Mouse (Mus musculus): ENCODE results near the gene Anxa3.

The Anxa3 gene

DNA sequence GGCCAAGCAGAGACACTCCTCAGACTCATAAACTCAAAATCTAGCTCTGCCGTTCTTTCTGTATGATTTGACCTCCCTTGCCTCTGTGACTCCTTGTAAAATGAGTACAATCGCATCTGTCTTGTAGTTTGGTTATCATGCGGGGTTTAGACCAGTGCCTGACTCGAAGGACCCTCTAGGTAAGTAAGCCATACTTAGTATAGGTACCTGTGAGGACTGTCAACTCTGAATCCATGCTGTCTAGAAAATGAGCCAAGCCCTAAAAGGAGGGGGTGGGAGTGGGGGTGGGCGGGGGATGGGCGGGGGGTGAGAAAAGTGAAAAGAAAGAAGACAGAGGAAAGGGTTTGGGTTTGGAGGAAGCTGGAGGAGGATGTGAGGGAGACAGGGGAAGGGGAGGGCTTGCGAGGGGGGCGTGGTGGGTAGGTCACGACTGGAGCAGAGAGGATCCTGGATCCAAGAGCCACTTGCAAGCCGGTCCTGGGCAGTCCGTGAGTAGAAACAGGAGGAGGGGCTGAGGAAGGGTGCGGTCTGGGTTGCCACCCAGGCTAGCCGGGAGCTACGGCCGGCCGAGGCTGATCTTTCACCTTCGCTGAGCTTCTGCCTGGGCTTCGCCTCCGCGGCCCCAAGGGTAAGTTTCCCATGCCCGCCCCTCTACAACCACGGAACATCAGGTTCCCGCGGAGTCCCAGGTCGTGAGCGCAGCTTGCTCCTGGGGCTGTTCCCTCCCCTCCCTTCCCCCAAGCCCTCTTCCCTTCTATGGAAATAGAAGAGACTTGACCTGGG lies at the start of gene Anxa3:
Gene Anxa3, plus strand, starts transcription at position 404 of the 783 bp plus-strand sequence.
- peak; percentile 77 for DNase-seq

DNA sequence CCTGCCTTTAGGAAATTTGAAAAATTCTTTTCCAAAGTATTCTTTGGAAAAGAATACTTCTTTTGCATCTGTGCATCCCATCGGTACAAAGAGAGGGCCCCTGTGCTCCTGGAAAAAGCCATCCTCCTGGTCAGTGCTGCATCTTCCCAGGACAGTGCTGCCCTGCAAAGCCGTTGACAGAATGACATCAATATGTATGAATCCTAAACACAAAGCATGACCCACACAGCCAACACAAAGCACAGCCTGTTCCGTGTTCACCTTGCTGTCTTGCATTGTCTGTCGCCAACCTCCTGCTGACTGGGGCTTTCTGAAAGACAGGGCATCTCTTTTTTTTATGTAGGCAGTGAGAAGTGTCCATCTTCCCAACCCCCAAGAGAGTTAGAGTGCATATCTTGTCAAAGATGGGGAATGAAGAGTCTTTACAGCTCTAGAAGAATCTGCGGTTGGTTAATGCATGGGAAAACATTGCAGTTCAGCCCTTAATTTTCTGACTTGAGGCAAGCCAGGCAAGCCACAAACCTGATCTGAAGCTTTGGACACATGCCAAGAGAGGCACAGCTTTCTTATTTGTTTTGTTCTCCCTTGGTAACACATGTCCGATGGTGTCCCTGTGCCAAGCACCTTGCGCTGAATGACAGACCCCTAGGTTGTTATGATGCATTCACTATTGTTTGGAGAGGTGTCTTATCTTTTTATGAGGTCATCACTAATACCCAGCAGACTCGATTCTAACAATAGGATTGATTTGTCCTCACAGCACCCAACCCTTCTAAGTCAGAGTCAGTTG lies 45.7 kb upstream of the Anxa3 start:
- DNase-seq = no peak

GRCm38 (mm10) chr5:96757615-96758014 lies 35.5 kb upstream of the Anxa3 start:
- DNase-seq = no peak

DNA sequence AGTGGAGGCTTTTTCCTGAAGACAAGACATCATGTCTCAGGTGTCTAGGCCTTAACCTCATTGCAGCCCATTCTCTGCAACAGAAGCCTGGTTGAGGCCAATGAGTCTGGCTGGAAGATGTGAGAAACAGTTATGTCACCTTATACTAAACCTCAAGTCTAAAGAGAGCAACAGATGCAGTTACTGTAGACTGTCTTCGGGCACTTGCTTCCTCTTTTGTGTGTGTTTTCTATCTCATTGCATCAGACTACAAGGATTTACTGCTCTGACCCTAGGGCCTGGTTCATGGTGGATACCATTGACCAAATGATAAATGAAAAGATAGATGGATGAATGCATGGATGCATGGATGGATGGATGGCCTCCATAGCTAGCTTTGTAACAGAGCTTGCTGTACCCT lies 31.1 kb upstream of the Anxa3 start:
- DNase-seq = no peak

DNA sequence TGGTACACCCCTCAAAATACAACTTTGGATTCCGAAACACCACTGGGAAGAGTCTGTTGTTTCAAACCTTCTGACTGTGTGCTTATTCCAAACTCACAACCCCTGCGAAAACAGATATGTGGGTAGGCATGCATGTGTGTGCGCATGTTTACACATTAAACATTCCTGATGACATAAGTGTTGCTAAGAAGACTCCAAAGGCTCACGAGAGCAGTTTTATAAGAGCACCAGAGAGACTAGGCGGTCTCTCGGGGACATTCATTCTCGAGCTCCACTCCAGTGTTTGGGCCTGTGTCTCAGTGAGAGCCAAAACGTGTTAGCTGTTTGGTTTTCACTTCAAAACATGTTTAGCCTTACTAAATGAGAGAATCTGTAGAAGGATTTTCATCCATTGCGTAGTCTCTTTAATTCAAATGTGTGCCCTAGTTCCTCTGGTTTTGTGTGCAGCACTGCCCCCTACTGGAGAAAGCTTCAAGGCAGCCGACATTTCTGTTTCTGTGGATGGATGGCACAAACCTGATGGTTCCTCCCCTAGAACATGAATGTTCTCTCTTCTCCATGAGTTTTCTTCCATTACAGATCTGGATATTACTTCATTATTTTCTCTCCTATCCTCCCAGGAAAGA lies 24.2 kb upstream of the Anxa3 start:
- peak; percentile 69 for DNase-seq

GRCm38 (mm10) chr5:96783506-96784288 lies 9.4 kb upstream of the Anxa3 start:
- DNase-seq = no peak

DNA sequence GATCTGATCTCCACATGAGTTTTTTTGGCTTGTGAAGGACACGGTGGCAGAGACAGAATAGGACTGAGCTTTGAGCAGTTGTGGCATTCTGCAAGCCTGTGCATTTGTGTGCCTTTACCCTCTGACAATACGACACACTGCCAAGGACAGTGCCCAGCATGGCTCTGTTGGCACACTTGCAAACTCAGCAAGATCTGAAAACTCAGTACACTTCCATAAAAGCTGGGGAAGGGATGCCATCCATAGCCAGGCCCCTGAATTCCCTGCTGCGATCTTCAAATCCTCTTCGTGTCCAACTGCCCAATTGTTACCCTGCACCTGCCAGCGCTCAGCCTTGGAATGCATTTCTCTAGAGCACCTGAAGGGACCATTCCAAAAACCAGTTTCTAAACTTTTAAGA lies 8.0 kb upstream of the Anxa3 start:
- DNase-seq = no peak

- DNase-seq = peak; percentile 63
Measured at GRCm38 (mm10) chr5:96792422-96792821, 717 bp upstream of the Anxa3 start.

DNA sequence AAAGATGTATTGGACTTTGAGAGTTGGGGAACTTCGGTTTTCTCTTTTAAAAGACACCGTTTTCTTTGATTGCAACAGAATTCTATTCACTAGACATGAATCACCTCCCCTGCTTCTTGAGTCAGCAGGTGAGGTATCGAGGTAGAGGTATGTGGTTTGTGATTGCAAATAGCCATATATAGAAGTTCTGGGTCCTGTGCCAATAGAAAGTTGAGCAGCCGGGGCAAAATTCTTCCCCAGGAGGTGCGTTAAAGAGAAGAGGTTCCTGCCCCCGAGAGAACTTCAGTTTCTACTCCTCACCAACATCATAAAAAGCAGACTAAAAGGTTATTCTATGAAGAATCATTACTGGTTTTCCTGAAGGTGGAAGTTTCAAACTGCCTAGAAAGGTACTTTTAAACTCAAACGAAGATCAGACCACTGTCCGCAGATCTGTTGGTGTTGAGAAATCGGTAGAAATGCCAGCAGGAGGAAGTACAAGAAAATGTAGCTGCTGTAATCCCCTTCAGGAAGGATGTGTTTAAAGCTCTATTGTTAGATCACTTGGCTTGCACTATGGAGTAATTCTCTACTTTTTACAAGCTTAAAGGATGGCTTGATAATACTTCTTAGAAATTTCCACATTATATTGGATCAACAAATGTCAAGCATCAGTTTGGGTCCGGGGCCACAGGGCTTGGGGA lies 955 bp downstream of the Anxa3 start:
- no peak for DNase-seq

DNA sequence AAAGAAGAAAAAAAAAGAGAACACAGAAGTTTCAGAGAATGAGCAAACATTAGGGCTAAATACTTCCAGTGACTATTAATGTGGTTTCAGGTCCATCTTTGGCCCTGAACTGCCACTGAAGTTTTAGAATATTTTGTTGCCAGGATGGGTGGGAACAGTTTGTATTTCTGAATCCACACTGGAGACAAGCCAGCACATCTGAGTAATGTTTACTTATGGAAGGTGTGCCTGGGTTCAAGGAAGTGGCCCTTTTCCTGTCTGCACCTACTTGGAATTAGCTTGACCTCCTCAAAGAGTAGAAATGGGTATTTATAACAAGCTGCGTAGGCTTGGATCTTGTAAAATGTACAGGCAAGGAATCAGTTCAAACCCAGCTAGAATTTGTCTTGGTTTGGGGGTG lies 2.6 kb downstream of the Anxa3 start:
- DNase-seq = peak; percentile 63

DNA sequence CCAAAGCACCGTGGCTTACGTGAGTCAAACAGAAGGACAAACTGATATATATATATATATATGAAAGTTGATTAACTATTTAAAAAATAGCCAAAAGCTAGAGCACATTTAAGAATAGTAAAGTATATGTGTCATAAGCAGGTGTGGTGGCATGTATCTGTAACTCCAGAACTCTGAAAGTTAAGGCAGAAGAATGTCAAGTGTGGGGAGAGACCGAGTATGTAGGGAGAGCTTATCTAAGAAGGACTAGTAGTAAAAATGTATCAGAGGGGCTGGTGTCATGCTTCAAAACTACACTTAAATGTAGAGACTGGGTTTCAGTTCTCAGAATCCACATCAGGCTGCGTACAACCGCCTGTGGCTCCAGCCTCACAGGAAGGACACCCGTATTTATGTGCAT lies 4.3 kb downstream of the Anxa3 start:
- DNase-seq = no peak

DNA sequence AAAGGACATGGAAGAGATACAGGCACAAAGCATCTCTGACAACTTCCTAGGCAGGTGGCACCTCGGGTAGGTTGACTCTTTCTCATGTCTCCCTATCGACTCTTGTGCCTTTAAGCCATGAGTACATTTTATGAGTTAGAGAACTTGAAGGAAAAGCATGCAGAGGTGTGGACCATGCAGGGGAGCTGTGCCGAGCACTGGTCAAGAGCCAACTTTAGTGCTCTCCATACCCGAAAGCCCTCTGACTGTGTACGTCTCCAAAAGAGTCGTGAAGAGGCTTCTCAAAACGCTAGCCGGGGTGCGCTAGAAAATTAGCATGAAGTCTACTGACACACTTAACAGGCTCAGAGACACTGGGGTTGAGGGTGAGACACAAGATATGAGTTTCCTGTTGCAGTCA lies 6.0 kb downstream of the Anxa3 start:
- DNase-seq = no peak

DNA sequence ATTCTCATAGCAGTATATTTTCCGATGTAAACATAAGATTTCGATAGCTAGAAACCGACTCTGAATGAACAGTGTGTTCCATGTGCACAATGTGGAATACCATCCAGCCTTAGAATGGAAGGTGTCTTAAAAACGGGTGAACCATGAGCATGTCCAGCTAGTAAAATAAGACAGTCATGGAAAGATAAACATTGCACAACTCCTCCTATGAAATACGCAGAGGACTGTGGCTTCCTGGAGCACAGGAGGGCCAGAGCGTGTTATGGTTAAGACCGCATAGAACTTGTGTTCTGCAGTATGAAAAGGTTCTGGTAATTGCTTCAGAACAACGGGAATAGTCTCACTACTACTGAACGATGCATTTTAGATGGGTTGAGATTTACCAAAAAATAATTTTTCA lies 6.8 kb downstream of the Anxa3 start:
- no peak for DNase-seq

GRCm38 (mm10) chr5:96802185-96802584 lies 9.0 kb downstream of the Anxa3 start:
- peak; percentile 21 for DNase-seq

DNA sequence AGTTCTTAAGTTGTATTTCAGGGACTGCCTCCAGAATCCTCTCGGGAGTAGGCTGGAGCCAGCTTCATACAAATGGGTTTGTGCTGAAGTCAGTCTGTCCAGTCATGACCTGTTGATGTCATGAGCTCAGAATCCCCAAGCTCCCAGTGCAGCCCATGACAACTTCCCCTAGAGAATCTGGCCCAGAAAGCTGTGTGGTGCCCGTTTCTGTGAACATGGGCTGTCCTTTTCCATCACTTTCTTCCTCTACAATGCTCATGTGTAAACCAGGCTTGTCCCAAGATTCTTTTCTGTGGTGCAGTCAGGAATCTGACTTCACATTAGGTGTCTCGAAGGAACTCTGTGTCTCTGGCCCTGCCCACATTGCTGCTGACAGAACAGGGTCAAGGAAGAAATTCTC lies 10.0 kb downstream of the Anxa3 start:
- DNase-seq = peak; percentile 48

- peak; percentile 57 for DNase-seq
Measured at GRCm38 (mm10) chr5:96804304-96804703, 11.2 kb downstream of the Anxa3 start.

DNA sequence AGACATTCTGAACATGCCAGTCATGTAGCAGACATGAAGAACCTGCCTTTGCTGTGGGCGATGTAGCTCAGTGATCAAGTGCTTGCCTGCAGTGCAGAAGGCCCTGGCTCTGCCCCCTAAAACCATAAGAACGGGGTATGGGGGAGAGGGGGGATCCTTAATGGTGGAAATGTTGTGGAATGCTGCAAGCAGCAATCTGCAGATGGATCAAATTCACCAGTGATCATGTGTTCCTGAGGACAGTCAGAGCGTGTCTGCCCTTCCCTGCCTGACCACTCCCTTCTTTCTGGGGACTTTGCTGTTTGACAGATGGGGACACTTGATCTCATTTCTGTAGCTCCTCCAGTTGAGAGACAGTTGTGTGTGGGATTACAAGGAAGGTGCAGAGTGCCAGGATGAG lies 11.7 kb downstream of the Anxa3 start:
- no peak for DNase-seq

DNA sequence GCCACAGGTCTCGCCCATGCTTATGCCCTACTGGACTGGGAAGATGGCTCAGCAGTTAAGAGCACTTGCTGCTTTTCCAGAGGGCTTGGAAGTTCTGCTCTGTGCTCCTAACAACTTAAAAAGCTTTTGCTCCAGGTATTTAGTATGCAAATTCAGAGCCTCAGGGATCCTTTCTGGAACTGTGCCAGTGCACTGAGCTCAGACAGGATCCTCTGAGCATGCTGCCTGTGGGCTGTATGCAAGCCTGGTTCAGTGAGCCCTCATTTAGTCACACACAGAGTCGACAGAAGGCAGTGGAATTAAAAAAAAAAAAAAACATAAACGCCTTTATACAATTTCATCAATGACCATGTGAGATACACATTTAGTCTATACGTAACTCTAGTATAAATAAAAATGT lies 17.5 kb downstream of the Anxa3 start:
- DNase-seq = peak; percentile 32

- DNase-seq = no peak
Measured at GRCm38 (mm10) chr5:96824769-96825327, 31.7 kb downstream of the Anxa3 start.

DNA sequence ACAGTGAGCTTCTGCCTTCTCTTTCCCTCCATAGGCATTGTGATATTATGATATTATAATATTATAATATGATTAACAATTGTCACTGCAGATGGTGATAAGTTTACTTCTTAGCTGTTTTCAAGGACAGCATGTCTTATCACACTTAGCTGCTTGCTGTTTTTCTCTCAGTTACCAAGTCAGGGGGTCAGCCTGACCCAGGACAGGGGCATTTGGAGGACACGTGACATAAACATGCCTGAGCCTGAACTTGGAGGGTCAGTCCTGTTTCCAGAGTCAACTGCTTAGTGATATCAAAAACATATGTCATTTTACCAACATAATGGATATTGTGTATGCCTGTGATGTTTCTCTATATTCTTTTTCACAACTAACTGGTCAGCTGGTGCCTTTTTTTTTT lies 34.0 kb downstream of the Anxa3 start:
- DNase-seq = no peak

DNA sequence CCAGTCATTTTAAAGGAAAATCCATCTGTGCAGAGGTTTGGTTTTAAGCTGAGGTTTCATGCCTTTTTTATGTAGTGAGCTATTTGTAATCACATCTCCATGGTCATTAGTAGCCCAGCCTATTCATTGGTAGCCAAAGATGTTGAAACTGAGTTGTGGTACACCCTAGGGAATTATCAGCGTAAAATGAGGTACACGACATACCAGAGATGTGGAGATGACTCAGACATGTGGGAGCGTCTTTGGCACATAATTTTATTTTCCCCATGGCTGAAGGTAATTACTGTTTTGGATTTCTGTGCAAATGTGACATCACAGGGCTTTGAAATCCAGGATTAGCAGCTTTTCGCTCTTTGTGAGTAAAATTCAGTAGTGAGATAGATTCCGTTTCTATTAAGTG lies 41.2 kb downstream of the Anxa3 start:
- DNase-seq = no peak

DNA sequence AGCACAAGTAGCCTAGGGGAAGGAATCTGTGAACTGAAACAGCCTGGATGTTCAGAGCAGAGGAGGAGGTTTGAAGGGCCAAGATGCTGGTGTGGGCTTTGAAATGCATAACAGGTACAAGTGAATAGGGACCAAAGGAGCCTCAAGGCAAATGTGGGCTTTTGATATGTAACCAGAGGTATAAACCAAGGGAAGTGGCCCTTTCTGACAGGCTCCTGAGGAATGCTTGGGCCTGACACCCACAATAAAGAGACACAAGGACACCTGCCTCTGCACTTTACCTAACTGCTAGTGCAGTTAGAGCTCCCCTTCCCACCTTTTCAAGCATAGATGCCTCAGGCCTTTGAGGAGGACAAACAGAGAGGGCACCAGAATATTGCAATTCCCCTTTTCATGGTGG lies 54.8 kb downstream of the Anxa3 start:
- no peak for DNase-seq
